Mouse (Mus musculus) c-Kit-negative CD71-positive TER-119-positive erythroid progenitor cells, embryonic 14.5 days (primary cell): Measurements from ENCODE around the gene Psd.

Source experiments
- DNase-seq: peaks from one replicate; pipeline ENCODE4 v3.0.0-alpha.2; 2013; ENCODE audit warnings: low read depth, low spot score

Gene Psd

DNA sequence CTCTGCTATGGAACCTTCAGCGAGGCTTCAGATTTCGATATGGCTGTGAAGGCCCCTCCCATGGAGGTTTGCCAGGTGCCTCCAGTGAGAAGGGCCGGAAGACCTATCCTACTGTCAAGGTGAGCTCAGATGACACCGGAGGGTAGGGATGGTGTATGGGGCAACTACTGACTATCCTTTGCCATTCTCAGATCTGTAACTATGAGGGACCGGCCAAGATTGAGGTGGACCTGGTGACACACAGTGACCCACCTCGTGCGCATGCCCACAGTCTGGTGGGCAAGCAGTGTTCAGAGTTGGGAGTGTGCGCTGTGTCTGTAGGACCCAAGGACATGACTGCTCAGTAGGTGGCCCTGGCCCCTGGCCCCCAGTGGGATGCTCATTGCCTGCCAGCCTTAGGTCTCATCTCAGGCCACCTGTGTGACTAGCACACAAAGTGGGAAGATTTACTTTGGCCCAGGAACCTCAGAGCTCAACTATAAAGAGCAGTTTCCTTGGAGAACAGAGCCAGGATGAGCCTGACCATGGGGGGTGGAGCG is 20.1 kb downstream of the Psd start:
- DNase-seq = no peak

GRCm38 (mm10) chr19:46306268-46306610 is 20.7 kb downstream of the Psd start:
- no peak for DNase-seq

GRCm38 (mm10) chr19:46305432-46306267 is 21.3 kb downstream of the Psd start:
- peak; percentile 81 for DNase-seq

GRCm38 (mm10) chr19:46304908-46305333 is 22.0 kb downstream of the Psd start:
- DNase-seq = no peak

DNA sequence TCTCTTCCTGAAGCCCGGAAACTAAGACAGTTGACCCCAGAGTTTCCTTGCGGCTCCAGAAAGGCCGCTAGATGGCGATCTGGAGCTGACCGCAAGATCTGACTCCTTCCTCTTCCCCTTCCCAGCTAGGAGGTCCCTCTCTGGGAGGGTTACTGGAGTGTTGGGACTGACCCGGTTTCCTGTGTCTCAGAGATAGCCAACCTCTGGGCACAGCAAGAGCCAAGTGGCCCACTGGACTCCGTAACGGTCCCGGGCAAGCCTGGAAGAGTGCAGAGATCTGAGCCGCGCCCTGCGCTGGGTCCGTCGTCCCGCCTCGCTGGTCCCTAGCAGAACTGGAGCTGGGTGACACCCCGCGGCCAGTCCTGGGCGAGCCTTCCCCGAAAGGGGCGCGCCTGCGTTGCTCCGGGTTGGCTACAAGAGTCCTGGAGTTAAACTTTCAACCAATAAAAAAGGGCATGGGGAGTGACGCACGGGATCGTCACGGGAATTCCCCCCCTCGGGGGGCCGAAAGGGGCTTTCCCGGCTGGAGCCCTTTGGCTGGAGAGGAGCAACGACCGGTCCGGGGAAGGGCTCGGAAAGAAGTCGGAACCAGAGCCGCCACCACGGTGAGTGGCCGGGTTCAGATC is 22.6 kb downstream of the Psd start, which contains the start of gene Nfkb2:
Gene Nfkb2 (plus strand): TSS at position 105 of the 626 bp plus-strand sequence.
- DNase-seq = peak; percentile 81

- no peak for DNase-seq
Measured at GRCm38 (mm10) chr19:46303251-46304215, 23.4 kb downstream of the Psd start.

- DNase-seq = no peak
Measured at GRCm38 (mm10) chr19:46302551-46302950, 24.4 kb downstream of the Psd start.

- no peak for DNase-seq
Measured at GRCm38 (mm10) chr19:46300294-46301045, 26.5 kb downstream of the Psd start.

- DNase-seq = no peak
Measured at GRCm38 (mm10) chr19:46296938-46297337, 30.0 kb downstream of the Psd start.

- no peak for DNase-seq
Measured at GRCm38 (mm10) chr19:46290535-46291105, 36.3 kb downstream of the Psd start.

GRCm38 (mm10) chr19:46287566-46287965 is 39.4 kb downstream of the Psd start:
- no peak for DNase-seq

GRCm38 (mm10) chr19:46286926-46287325 is 40.0 kb downstream of the Psd start:
- no peak for DNase-seq

DNA sequence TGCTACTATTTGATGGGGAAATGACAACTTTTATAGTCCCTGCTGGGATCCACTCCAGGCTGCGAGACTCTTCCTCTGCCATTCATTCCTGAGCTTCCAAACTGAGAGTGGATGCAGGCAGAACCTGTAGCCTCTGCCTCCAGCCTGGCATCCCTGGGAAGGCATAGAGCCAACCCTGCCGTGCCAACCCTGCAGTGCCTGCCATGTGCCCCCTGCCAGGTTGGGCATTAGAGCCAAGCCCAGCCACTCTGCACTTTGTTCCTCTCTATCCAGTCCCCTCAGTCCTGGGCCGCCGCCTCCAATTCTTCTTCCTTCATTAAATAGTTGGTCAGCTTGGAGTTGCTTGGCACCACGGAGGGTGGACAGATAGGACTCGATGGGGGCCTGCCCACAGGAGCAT is 40.9 kb downstream of the Psd start:
- no peak for DNase-seq

DNA sequence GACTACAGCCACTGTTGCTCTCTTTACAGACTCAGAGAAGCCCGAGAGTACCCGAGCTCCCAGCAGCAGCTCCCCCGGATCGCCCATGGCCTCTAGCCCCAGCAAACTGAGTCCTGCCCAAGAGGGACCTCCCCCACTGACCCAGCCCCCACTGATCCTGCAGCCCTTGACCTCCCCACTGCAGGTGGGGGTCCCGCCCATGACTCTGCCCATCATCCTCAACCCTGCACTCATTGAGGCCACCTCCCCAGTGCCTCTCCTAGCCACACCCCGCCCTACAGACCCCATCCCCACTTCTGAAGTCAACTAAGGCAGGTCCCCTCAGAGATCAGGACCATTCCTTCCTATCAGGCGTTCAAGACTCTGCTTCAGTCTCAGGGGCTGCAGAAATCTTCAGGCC is 41.3 kb downstream of the Psd start:
- no peak for DNase-seq

GRCm38 (mm10) chr19:46284686-46285085 is 42.3 kb downstream of the Psd start:
- no peak for DNase-seq

GRCm38 (mm10) chr19:46282081-46282849 is 44.7 kb downstream of the Psd start:
- no peak for DNase-seq

DNA sequence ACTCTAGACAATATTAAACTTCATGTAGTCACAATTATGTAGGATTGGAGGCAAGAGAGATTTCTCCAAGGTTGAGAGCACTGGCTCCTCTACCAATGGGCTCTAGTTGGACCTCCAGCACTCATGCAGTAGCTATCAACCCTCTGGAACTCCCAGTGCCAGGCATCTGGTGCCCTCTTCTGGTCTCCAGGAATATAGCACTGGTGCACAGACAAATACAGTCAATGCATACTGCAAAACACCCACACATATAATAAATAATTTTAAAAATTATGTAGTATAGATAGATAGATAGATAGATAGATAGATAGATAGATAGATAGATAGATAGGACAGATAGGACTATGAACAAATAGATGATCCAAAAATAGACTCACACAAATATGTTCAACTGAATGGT is 51.6 kb downstream of the Psd start:
- DNase-seq = peak; percentile 19

GRCm38 (mm10) chr19:46264762-46265161 is 62.2 kb downstream of the Psd start:
- DNase-seq = no peak
